Mouse (Mus musculus): ENCODE measurements around the gene St5.
A peak's percentile ranks its signal among the peaks of the same experiment; 100 is the strongest.

The St5 gene

GRCm38 (mm10) chr7:109563775-109564362, 139.5 kb downstream of the St5 start:
- DNase-seq: no peak

- no peak for DNase-seq
These were observed 140.7 kb downstream of the St5 start for GRCm38 (mm10) chr7:109562676-109563075.

- no peak for DNase-seq
These were observed 141.2 kb downstream of the St5 start for GRCm38 (mm10) chr7:109562154-109562599.

GRCm38 (mm10) chr7:109561466-109562153, 141.8 kb downstream of the St5 start:
- DNase-seq: peak; percentile 58

DNA sequence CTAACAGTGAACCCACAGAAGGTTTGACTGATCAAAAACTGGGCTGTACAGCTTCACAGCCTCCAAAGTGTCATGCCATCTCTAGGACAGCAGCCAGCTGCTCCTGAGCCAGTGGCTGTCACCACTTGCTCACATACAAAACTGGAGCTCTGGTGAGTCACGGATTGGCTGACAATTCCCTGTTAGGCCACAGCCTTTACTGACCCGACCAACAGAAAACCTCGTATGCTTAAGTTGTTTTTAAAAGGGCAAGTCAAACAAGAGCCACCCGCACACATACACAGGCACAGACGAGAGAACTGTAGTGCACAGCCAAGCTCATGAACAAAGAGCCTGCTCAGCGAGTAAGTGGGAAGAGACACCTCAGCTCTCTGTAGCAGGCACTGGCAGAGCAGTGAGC, 143.9 kb downstream of the St5 start:
- DNase-seq: peak; percentile 64

DNA sequence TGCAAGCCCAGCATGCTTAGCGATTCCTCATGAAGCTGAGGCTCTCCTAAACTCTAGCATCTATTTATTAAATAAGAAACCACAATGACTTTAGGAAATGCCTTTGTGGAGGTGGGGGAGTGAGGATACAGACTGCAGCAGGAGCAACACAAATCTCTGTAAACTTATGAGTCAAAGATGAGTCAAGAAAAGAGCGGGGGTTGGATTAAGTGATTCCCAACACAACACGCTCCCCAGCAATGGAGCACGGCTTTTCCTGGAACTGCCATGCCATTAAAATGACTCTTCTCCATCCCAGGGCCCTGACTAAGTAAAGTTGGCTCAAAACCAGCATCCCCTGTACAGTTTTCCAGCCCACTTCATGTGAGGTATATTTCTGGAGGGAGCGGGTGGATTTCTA, 156.7 kb downstream of the St5 start:
- no peak for DNase-seq

GRCm38 (mm10) chr7:109546186-109546585, 157.2 kb downstream of the St5 start:
- DNase-seq: no peak

GRCm38 (mm10) chr7:109545255-109545993, 158.0 kb downstream of the St5 start:
- DNase-seq: no peak

GRCm38 (mm10) chr7:109544792-109545191, 158.6 kb downstream of the St5 start:
- no peak for DNase-seq

DNA sequence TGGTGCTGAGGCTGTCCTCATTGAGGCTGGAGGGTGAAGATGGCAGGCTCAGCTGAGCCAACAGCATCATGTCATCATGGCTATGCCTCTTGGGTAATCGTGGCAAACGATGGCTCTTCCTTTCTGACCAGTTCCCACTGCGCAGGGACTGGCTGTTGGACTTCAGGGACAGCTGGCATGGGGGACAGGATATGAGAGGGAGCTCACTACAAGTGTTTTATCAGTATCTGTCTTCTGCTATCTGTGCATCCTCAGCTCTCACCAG, 161.1 kb downstream of the St5 start:
- DNase-seq: no peak

DNA sequence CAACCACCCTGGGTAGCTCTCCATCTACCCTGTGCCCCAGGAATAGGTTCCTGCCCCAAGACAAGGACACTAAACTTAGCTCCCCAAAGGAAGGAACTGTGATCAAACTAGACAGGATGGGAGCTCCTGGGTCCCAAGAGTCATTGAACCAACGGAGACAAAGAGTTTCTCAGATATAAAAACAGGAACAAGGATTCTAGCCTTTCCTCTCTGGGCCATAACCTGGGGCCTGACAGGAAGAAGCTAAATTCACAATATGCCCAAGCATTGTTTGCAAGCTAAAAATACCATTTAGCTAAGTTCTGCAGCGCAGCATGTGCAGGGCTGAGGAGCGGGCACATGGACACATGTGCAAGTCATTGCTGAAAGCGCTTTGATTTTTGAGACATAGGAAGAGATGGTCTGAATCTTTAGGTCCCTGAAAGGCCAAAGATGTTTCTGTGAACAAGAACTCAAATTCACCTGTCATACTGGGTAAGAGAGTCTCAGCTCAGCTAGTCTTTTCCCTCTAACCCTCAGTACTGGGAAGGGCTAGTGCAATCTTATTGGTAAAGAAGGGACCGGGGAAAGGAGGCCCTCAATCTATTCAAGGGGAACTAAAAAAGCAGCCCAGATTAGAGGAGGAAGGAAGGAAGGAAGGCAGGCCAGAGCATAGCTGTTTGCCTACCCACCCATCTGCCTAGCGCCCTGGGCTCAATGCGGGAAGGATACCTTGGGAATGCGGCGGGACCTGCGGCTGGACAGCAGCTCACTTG, 161.6 kb downstream of the St5 start:
- no peak for DNase-seq

GRCm38 (mm10) chr7:109540902-109541301, 162.5 kb downstream of the St5 start:
- no peak for DNase-seq

- peak; percentile 70 for DNase-seq
These were observed 166.9 kb downstream of the St5 start for GRCm38 (mm10) chr7:109536451-109536946.

- no peak for DNase-seq
These were observed 168.5 kb downstream of the St5 start for GRCm38 (mm10) chr7:109534921-109535320.

DNA sequence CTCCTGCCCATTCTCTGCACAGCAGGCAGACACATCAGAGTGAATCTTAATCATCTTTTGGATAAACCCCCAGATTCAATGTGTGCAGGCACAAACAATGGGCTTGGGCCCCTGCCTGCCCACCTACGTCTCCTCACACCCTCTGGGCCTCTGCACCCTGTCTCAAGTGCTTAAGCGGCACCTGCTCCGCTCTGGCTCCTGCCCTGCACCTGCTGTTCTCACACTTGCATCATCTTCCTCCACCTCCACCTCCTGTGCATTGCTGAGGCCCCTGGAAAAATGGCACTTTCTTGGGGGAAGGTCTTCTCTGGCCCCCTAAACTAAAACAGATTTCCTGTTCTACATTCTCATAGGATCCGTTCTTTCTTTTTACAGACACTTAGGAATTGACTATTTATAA, 169.5 kb downstream of the St5 start:
- no peak for DNase-seq

- no peak for DNase-seq
These were observed 170.3 kb downstream of the St5 start for GRCm38 (mm10) chr7:109533129-109533528.

DNA sequence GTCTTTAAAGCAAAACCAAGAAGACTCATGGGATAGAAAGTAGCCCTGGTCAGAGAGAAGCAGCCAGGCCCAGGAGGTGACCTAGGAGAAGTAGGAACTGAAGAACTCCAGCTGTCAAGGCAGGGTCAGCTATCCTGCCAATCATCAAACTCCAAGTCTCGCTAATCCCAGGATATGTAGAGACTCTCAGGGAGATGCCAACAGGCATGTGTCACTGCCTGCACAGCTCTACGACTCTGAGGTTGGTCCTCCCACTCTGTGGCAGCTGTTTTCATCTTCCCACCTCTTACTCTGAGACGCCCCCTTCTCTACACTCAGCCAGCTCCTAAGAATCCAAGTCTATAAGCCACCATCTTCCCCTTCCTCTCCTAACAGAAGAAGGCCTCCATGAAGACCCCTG, 170.7 kb downstream of the St5 start:
- no peak for DNase-seq

GRCm38 (mm10) chr7:109531501-109531900, 171.9 kb downstream of the St5 start:
- DNase-seq: no peak

GRCm38 (mm10) chr7:109529741-109530140, 173.7 kb downstream of the St5 start:
- DNase-seq: no peak

DNA sequence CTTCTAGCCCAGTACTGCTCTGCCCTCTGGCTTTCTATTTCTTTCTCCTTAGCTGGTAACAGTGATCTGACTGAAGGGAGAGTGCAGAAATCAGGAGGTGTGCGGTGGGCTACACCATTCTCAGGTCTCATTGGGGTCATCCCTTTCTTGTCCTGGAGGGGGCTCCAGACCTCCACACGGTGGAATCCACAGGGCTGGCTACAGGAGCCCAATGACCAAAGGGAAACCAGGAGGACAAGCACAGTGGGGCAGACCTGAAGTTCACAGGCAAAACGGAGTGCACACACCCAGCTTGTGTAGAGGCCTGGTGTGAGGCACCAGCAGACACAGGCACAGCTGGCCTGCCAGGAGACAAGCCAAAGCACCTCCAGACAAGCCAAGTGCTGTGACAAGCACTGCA, 175.0 kb downstream of the St5 start:
- peak; percentile 70 for DNase-seq

DNA sequence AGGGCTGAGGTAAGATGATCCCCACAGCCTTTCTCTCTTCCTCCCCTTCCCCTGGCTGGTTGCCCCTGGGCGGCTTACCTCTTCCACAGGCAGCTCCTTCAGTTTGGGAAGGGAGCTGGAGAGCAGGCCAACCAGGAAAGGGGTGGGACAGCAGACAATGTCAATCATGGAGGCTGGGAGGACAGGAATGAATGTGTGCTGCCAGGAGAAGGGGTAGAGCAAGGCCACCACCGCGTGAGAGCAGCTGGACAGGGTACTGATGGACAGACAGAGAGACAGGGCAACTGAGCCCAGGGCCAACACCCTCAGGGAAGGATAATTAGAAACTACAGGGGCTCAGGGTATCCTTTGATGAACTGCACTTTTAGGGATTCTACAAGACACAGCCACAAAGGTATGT, 175.9 kb downstream of the St5 start:
- no peak for DNase-seq

DNA sequence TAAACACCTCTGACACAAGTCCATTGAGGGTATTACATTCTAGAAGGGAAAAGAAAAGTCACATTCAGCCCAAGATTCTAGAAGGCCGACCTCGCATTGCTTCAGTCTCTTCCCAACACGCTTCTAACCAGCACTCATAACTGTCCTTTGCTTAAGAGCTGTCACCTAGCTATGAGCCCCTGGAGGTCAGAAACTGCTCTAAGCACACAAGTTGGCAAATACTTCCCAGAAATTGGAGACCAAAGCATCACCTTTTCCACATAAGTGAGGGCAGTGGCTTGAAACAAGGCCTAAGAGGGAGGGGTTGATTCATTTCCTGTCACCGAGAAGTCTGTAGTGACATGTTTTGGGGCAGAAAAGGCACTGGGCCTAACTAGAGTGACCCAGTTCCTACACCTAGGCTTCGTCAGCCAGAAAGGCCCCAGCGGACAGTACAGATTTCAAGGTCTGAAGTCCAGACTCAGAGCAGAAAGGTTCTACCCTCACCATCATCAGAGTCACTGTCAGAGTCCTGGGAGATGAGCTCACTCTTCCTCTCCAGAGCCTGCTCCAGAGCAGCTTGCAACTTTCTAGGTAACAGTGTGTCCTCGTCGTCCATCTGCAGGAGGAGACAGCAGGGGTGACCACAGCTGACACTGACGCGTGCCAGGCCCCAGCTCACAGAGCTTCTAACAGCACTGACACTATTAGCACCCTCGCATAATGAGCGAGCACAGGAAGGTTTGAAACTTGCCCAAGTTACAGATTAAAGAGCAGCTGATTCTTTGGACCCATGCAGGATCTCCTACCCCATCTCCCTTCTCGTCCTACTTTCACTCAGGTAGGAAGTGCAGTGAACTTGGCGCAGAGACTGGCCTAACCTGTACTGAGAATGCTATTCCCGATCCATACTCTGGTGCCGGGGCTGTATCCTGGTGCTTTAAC, 177.4 kb downstream of the St5 start:
- DNase-seq: no peak
